Mouse (Mus musculus) large intestine, adult 2 months (tissue): ENCODE data around the gene Magi3. TPM values are rescaled to one million over a fixed set of nuclear protein-coding genes. Genes with fewer than 3 reads are reported as not detected.

Experiments used
- DNase-seq: peaks from one replicate; pipeline ENCODE4 v3.0.0-alpha.2; 2012; ENCODE audit warnings: low read depth, low spot score
- WGBS: fragments of 180-500 bp; shearing (Covaris S2); methylation state at CpG from one replicate; pipeline ENCODE4 v1.1.7; 2018; 5-methylcytosine and 5-hydroxymethylcytosine counted together
- polyA plus RNA-seq: library from polyadenylated mRNA; depleted of rRNA; stranded (reverse); fragments of >200 nt; gene quantifications from 2 replicates; pipeline ENCODE4 v1.2.3, GENCODE M21; 2012; rRNA removed

Gene Magi3
- polyA plus RNA-seq = 5.4 and 10.4 TPM in 2 replicates

DNA sequence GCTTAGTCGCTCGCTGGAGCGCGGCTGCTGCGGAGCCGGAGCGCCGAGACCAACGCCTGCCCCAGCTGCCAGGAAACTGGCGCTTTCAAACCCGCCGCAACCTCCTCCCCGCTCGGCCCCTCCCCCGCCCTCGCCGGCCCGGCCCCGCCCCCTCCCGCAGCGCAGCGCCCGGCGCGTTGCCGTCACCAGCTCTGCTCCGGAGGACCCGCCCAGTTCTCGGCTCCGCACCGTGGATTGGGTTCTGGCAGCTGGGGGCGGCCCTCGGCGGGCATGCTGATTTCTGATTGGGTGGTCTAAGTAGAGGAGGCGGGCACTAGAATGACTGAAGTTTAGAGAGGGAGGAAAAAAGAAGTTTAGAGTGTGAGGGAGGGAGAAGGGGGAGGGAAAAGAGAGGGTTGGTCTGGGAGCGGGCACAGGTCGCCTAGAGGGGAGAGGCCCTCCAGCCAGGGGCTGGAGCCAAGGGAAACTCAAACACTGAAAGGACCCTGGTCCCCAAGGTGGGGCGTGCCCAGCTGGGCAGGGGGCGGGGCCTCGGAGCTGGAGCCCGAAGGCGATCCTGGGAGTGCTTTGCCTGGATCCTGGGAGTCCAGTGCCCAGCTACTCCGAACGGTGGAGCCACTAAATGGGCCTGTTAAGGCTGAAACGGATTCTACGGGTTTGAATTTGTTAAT lies at the start of gene Magi3:
TSS of gene Magi3 (minus strand) at position 80 of the 671 bp plus-strand sequence.
- peak; percentile 87 for DNase-seq
- under 1% methylated on average over 44 of the region's 46 CpGs for WGBS

DNA sequence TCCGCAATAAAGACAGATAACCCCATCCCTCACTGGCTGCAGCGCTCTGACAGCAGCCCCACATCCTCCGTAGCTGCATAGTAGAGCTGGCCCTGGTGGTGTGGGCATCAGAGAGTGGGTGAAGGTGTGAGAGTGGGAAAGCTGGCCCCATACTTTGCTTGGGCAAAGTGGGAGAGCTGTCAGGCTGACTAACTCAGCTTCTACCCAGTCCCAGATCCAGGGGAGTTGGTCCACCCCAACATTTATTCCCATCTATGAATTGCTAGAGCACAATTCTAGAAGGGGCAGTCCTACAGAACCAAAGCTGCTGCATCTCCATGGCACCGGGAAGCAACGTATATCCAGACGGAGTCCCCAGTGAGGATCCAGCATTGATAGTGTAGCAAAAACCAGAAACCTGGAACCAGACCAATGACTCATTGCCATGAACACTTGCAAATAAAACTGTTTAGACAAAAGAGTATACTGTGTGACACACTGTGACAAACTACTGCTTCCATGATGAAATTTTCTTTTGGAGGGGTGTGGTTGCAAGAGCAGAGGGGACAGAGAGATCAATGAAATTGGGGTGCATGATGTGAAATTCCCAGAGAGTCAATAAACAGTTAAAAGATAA lies 44.5 kb upstream of the Magi3 start:
- no peak for DNase-seq
- 86% methylated on average over 6 of the region's 6 CpGs for WGBS

DNA sequence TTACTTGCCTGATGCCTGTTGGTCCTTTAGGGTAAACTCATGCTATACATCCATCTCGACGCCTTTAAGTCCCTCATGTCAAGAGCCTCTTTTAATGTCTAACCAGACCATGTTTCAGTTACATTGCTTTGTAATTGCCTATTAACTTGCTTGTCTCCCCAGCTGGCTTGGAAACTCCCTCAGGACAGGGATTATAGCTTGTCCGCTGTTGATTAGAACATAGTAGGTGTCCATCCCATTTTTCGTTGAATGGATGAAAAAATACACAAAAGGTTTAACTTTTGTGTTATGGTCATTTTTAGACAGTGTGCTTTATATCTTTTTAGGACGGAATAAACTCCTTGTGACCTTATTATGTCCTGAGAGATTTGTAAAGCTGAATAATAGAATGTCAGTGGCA lies 40.0 kb upstream of the Magi3 start:
- no peak for DNase-seq
- 87% methylated on average over 5 of the region's 5 CpGs for WGBS

DNA sequence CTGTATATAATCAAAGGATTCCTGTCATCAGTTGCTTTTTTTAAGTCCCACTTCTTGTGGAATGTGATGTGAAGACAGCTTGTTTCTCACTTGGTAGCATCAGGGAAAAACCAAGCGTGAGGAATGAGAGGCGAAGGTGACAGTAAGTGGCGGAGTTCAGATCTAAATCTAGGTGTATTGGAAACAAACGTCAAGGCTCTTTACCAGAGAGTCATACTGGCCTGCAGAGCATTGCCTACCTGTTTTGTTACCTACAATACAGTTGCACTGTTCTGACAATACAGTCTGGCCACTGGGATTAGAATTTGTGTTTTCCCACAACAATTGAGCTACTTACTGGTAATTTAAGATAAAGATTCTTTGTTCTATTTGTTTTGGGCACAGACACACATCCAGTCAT lies 39.0 kb upstream of the Magi3 start:
- no peak for DNase-seq
- WGBS = 91% methylated on average over 4 of the region's 4 CpGs

DNA sequence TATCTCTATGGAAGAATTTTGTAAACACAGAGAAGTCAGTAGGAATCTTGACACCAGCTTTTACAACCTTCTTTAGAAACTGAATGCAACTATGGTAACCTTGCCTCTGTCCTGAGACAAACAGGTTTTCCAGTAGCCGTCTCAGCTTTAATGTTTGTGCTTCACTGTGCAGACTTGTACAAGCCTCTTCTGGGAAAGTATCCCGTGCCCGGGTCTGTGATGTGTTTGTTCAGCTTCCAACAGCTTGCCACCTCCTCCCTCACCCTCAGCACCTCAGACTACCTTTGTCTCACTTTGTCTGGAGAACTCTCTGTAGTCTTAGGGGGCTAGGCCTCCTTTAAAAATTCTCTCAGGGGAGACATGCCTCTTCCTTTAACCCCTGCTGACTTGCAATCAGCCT lies 36.9 kb upstream of the Magi3 start:
- DNase-seq = no peak

DNA sequence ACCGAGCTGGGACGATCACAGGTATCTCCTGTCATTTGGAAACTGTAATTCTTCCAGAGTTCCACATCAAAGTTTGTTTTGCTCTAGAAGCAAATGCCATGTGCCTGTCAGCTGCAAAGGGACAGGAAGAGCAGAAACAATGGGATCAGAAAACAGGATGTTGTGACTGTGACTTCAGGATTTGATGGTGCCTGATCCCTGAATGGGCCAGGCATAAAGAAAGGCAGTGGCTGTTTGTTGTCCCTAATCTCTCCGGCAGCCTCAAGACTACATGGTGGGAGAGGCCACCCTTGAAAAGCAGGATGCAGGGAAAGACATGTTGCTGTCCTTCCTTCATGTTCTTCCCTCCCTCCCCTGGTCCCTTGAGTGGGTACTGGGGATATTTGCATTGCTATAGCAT lies 33.6 kb upstream of the Magi3 start:
- 74% methylated on average over 3 of the region's 3 CpGs for WGBS
- DNase-seq = no peak

More for the DNA sequence above, 36.9 kb upstream of the Magi3 start:
- WGBS = 33% methylated on average over 3 of the region's 3 CpGs

DNA sequence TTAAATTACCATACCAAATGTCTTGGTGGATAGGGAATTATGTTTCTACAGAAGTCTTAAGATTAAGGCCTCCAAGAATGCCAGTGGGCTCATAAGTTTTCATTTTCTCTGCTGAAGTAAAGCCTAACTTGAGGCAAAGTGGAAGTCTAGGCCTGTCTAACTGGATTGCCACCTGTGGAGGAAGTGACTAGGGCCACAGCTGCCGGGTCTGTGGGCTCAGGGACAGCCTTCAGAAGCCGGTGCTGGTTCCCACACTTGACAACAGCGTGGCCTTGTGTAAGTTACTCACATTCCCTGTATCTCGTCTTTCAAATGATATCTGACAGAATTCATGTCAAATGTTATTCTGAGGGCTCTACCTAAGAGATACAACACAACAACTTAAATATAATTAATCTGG lies 27.7 kb upstream of the Magi3 start:
- no peak for DNase-seq
- WGBS = 73% methylated on average over 4 of the region's 4 CpGs

DNA sequence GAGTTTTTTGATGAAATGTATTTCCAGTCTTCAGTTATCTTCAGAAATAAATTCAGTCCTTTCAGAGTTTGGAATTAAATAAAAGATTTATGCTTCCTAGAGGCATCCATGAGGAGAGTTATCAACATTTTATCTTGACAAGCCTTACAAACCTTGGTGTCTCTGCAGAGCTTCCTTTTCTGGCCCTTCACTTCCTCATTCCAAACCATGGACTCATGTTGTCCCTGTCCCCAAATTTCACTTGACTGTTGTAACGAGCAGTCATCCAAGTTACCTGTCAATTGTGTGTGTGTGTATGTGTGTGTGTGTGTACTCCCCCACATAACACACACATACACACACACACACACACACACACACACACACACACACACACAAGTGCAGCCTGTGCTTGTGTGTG lies 26.9 kb upstream of the Magi3 start:
- 38% methylated on average over 1 of the region's 1 CpGs for WGBS
- DNase-seq = no peak

DNA sequence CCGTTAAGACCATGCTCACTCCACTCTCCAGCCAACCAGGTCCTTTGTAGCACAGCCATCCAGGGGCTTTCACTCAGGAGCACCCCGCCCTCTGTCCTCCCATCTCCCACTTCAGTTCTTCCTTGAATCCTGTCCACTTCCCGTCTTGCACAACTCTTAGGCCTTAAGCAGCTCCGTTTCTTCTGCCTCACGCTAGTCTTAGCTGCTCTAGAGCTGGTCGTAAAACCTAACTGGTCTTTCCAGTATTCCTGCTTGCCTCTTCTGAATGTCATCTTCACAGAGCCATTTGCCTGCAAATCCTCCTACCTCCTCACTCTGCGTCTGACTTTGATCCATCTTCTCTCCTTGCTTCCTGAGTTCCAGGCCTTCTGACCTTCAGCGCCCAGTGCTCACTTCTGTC lies 24.2 kb upstream of the Magi3 start:
- 33% methylated on average over 8 of the region's 8 CpGs for WGBS
- no peak for DNase-seq

DNA sequence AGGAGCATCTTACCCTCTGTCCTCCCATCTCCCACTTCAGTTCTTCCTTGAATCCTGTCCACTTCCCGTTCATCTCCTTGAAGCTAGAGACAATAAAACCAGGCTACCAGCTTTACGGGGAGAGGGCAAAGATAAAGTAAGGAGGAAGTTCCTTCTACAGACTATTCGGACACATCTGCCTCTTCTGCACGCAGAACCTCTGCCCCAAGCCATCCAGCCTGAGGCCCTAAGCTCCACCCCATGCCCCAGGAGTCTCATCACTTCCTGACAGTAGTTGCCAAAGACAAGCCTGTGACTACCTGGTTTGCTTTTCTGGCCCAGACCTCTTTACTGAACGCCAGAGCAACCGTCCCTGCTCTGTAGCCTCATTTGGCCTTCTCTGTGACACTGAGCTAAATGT lies 23.8 kb upstream of the Magi3 start:
- 30% methylated on average over 6 of the region's 6 CpGs for WGBS
- no peak for DNase-seq

DNA sequence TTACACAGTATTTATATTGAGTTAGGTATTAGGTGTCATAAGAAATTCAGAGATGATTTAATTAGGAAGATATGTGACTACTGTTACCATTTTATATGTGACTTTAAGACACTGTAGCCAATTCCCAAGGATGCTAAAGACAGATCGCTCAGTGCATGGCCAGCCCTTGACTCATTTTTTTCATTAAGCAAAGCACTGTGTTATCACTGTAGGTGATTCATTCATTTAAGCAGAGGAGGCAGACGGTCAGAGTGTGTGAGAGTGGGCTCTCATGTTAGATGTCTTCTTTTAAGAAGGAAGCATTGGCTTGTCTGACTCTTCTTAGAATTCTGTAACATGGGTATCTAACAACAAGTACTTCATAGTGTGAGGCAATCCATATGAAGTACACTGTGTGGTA lies 19.6 kb upstream of the Magi3 start:
- WGBS = 89% methylated on average over 2 of the region's 2 CpGs
- DNase-seq = no peak

DNA sequence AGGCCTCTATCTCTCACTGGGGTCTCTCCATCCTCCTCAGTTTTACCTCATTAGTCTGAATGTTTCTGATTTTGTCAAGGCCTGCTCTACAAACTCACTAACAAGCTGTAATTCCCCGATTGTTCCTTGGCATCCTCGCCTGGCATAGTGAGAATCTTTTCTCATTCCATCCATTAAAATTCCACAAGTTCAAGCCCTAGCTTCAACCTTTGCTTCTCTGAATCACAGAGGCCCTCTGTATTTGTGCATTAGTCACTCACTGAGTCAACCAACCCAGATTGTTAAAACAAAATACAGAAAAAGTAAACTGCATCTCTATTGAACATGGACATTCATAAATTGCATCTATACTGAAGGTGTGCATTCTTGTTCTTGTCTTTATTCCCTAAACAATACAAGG lies 19.2 kb upstream of the Magi3 start:
- 85% methylated on average over 2 of the region's 2 CpGs for WGBS

DNA sequence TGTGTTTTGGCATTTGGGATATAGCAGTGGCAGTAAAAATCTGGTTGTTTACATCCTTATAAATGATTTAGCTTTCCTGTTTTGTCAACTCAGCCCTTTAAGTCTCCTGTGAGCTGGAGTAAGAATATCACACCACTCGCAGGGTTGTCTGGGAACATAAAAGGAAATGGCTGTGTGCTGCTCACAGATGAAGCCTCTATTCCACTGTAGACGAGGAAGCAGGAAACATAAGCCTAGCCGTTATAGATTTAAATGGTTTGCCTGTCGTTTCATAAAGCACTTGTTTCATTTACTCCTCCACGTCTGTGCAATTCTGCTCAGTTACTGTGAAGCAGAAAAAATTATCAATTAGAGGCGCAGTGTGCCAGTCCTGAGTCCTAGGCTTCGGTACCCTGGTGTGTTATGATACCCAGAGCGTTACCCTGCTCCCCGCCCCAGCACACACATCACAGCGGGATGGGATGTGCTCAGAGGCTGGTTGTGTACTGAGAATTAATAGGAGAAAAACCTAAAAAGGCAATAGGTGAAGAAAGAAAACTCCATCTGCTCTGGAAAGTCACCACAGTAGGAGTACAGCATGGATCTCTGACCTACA lies 17.8 kb upstream of the Magi3 start:
- 33% methylated on average over 10 of the region's 10 CpGs for WGBS
- no peak for DNase-seq

More for the DNA sequence above, 19.2 kb upstream of the Magi3 start:
- DNase-seq = no peak

DNA sequence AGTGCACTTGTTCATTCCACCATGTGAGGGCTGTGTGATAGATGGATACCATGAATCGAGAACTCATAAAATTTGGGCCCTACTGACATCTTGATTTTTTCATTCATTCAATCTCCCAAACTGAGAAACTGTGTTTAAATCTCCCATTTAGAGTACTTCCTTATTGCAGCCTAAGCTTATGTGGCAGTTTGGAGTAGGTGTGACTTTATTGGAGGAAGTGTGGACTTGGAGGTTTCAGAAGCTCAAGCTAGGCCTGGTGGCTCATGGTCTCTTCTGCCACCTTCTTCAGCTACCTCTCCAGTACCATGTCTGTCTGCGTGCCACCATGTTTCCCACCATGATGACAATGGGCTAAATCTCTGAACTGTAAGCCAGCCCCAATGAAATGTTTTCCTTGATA lies 15.9 kb upstream of the Magi3 start:
- 59% methylated on average over 2 of the region's 2 CpGs for WGBS

DNA sequence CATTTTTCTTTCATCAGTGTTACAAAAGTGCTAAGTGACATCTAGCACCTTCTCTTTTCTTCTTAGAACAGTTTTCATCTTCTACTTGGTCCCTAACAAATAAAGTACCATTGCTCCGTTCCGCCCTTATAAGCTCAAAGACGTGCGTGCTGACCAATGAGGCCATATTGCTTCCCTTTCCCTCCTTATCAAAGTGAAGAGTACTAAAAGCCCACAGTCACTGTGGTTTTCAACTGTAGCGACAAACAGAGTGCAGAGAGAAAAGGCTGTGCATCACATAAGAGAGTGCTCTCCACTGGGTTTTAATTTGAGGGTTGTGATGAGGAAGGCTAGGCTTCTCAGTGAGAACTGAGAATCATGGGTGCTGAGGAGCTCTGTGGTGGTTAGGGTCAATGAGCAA lies 14.9 kb upstream of the Magi3 start:
- no peak for DNase-seq
- 92% methylated on average over 5 of the region's 5 CpGs for WGBS

More for the DNA sequence above, 15.9 kb upstream of the Magi3 start:
- no peak for DNase-seq

DNA sequence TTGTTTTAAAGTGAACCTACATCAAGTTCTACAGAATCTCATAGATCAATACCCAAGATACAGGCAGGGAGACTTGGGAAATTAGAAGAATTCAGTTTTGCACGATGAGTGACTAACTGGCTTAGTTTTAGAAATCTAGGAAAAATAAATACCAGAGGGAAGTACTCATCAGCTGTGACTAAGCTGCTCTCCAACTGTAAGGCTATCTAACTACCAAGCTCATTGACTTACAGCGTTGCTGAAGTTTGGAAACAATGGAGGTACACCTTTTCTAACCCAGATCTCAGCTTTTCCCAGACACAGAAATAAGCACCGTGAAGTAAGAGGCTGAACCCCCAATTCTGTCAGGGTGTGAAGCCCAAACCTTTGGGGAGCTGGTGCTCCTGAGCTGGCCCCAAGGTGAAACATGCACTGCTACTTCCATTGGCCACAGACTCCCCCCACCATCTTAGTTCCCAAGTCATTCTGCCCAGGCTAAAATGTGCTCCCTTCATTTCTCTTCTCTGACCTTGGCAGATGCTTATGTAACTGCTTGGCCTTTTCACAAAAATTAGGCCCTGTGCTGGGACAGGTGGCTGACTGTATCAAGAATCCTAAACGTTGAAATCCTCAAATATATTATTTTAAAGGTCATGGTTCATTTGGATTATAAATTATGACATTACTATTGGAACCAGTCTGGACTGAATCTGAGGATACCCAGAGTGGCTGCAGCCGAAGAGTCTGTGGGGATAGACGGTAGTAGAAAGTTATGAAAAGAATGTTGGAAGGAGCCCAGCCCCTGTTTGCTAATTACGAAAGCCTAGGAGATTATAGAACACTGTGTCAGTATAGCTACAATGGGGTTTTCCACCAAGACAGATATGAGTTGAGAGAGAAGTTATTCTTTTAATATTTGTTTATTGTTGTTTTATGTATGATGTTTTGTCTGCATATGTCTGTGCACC lies 13.5 kb upstream of the Magi3 start:
- 49% methylated on average over 7 of the region's 7 CpGs for WGBS
- DNase-seq = no peak

DNA sequence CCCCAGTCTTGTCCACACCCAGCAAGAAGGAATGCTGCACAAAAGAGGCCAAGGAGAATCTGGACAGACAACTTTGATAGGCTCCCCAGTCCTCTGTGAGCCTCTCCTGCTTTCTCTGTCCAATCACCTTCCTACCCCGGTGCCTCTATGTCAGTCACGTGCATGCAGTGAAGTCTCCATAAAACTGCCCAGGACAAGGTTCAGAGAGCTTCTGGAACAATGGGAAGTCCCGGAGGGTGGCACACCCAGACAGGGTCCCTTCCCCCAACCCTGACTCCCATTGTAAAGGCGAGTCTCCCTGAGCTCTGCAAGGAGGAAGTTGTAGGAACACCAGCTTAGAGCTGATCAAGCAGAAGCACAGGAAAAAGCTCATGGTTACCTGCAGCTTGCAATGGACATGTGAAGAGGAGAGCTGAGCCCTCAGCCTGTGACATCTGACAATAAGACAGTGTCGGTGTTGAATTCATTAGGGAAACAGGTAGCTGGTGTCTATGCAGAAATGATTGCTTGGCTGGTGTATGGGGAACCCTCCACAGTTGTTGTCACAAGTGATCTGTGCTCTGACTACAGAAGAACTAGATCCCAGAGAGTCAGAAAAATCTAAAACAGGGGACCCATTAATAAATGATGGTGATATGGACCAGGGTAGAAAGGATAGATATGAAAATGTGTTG lies 7.4 kb upstream of the Magi3 start:
- peak; percentile 99 for DNase-seq
- 11% methylated on average over 5 of the region's 5 CpGs for WGBS

DNA sequence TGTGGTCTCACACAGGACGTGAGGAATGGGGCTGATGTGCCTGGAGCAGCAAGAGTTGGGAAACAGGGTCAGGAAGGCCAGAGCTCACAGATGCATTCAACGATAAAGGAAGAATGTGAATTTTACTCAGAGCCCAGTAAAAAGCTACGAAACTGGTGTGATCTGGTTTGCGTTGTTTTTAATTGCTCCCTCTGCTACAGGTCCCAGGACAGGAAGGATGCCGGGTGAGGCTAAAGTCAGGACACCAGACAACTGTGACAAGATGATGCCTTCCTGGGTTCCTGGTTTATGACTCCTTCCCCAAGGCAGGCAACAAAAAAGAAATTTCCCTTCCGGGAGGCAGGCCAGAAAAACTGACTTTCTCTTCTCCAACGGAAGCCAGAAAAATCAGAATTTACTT lies 6.6 kb upstream of the Magi3 start:
- no peak for DNase-seq
- 15% methylated on average over 7 of the region's 7 CpGs for WGBS

DNA sequence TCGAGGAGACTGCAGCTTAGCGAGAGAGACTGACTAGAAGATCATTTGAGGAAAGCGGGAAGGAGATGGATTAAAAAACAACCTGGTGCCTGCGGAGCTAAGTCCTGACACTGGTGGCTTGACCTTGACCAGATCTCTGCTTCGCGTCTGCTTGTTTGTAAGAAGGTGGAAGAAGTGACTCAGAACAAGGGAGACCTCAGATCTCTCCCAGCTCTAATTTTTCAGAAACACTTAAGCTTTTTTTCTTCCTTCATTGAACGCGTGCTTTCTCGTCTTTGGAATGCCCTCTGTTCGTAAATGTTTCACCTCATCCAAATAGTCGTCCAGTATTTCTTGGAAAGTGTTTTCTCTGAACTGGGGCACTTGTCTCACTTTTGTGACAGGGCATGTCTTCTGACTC lies 982 bp upstream of the Magi3 start:
- 7% methylated on average over 11 of the region's 11 CpGs for WGBS
- DNase-seq = no peak
